ENCODE assay signal across 13 mouse cellular contexts in genomic region chr19:29562603-29563002, GRCm38 (mm10).
"Had no signal": no experiment of that assay in that cellular context is flagged by ENCODE, and none has a peak within 500 bp of the region (broad histone marks: within the 10 kb centered on the region; RNA-seq: fewer than 3 reads in every experiment).

No protein-coding gene starts in this region.

- H3K27ac ChIP-seq: kidney, postnatal 0 days; limb, embryonic 13.5 days; liver, embryonic 14.5 days; macrophage; midbrain, embryonic 15.5 days; neural tube, embryonic 12.5 days had no signal

- H3K27me3 ChIP-seq: limb, embryonic 13.5 days; megakaryocyte, embryonic 14.5 days; midbrain, embryonic 15.5 days; neural tube, embryonic 12.5 days had no signal

- H3K4me1 ChIP-seq: limb, embryonic 13.5 days; megakaryocyte, embryonic 14.5 days; midbrain, embryonic 15.5 days; neural tube, embryonic 12.5 days had no signal

- H3K9me3 ChIP-seq: limb, embryonic 13.5 days; megakaryocyte, embryonic 14.5 days; midbrain, embryonic 15.5 days; neural tube, embryonic 12.5 days had no signal

- H3K36me3 ChIP-seq: midbrain, embryonic 15.5 days had no signal

- DNase-seq: kidney, postnatal 36 days; left cerebral cortex, postnatal 4 days; thymus, adult 18-20 months; thymus, postnatal 14 days had no signal

- H3K9ac ChIP-seq: limb, embryonic 13.5 days; liver, embryonic 14.5 days; midbrain, embryonic 15.5 days; neural tube, embryonic 12.5 days had no signal

- H3K4me2 ChIP-seq: limb, embryonic 13.5 days; midbrain, embryonic 11.5 days; midbrain, embryonic 15.5 days; neural tube, embryonic 12.5 days had no signal

- H3K4me3 ChIP-seq: layer of hippocampus, adult 2 months; limb, embryonic 13.5 days; megakaryocyte, embryonic 14.5 days; midbrain, embryonic 15.5 days; neural tube, embryonic 12.5 days had no signal
